Mouse (Mus musculus) C2C12 (cell line): ENCODE results near the gene Hmga2. TPM values are rescaled to one million over a fixed set of nuclear protein-coding genes. Genes with fewer than 3 reads are reported as not detected.

Experiments used
- H3K27me3 ChIP-seq: one replicate; pipeline ENCODE4 v1.6.1; 2011; ENCODE audit not compliant: control insufficient read depth, insufficient read depth, insufficient read length
- H3K36me3 ChIP-seq: one replicate; pipeline ENCODE4 v1.6.1; 2011; ENCODE audit not compliant: control insufficient read depth, insufficient read depth
- H3K4me3 ChIP-seq: one replicate; pipeline ENCODE4 v1.5.1; 2011; ENCODE audit warnings: mild to moderate bottlenecking, control low read depth; ENCODE audit not compliant: poor library complexity, insufficient read depth, severe bottlenecking
- H3K79me2 ChIP-seq: one replicate; pipeline ENCODE4 v1.6.1; 2011; ENCODE audit not compliant: control insufficient read depth, insufficient read depth
- H3K79me3 ChIP-seq: one replicate; pipeline ENCODE4 v1.6.1; 2011; ENCODE audit warnings: low read depth, control low read depth
- H3ac ChIP-seq: one replicate; pipeline ENCODE3; 2011; ENCODE audit warnings: low read depth; ENCODE audit not compliant: control insufficient read depth, insufficient read length
- CEBPB ChIP-seq: IDR thresholded peaks from one replicate; pipeline ENCODE4 v1.6.1; 2011; ENCODE audit warnings: low read depth, mild to moderate bottlenecking, control low read depth, moderate library complexity
- CTCF ChIP-seq: IDR thresholded peaks from one replicate; pipeline ENCODE4 v1.5.1; 2011; ENCODE audit not compliant: control insufficient read depth, insufficient read depth, insufficient read length
- FOSL1 ChIP-seq: IDR thresholded peaks from one replicate; pipeline ENCODE4 v1.8.0; 2011; ENCODE audit warnings: mild to moderate bottlenecking, low read length; ENCODE audit not compliant: poor library complexity, insufficient read depth, severe bottlenecking
- MAX ChIP-seq: IDR thresholded peaks from one replicate; pipeline ENCODE4 v1.6.1; 2011; ENCODE audit warnings: mild to moderate bottlenecking, control low read depth
- MYOD1 ChIP-seq: IDR thresholded peaks from one replicate; pipeline ENCODE4 v1.6.1; 2011; ENCODE audit warnings: low read depth; ENCODE audit not compliant: control insufficient read depth, insufficient read length
- MYOG ChIP-seq: IDR thresholded peaks from one replicate; pipeline ENCODE4 v1.6.1; 2011; ENCODE audit not compliant: control insufficient read depth, insufficient read length; ENCODE audit errors: extremely low read depth
- USF1 ChIP-seq: IDR thresholded peaks from one replicate; pipeline ENCODE4 v1.6.1; 2011; ENCODE audit warnings: low read depth, mild to moderate bottlenecking, control low read depth, moderate library complexity
- polyA plus RNA-seq: library from polyadenylated mRNA; unstranded; fragments of >200 nt; fragmentation: generic; extraction: Trizol; gene quantifications from one replicate; pipeline ENCODE4 v1.2.1, GENCODE M21; 2012; ENCODE audit warnings: missing spikeins

Gene Hmga2
- polyA plus RNA-seq, 1 experiment: 59.9 TPM

DNA sequence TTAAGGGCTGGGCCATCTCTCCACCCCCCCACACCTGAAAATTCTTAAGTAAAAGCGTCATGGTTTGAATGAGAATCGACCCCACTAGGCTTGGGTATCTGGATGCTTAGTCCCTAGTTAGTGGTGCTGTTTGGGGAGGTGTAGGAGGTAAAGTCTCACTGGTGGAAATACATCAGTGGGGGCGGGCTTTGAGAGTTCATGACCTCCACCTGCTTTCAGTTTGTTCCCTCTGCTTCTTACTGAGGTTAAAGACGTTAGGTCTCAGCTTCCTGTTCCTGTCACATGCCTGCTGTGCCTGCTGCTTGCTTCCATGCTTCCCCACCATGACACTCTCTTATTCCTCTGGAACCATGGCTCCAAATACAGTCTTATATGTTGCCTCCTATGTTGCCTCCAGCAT, 12.3 kb upstream of the Hmga2 start:
- Histone ChIP-seq H3K36me3 (no peaks in the 10 kb centered on the region), H3K79me2 (no peaks in the 10 kb centered on the region), H3K4me3 (no peak overlapping the region), H3K27me3 (no peaks in the 10 kb centered on the region), H3K79me3 (no peaks in the 10 kb centered on the region), H3ac (no peak overlapping the region)
- TF ChIP-seq MYOD1: no peak
- no peak for TF ChIP-seq MYOG
- TF ChIP-seq CEBPB: no peak

DNA sequence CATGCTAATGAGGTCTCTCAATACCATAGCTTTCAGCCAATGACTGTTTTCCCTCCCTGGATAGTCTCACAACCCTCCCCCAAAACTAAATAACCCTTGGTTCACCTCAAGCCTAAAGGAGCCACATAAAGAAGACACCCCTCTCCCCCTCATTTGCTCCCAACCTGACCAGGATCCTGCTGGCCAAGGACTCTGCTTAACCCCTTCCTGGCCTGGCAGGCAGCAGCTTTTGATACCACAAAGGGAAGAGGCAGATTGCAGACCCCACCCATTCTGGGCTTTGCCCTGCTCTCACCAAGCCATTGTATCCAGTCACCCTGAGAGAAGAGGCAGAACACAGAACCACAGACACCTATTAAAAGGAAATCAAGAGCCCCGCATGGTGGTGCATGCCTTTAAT, 11.6 kb upstream of the Hmga2 start:
- Histone ChIP-seq H3K4me3 (no peak overlapping the region), H3K79me3 (no peaks in the 10 kb centered on the region), H3K36me3 (no peaks in the 10 kb centered on the region), H3K79me2 (no peaks in the 10 kb centered on the region), H3ac (no peak overlapping the region), H3K27me3 (no peaks in the 10 kb centered on the region)
- TF ChIP-seq FOSL1 (no peak), MYOG (no peak), USF1 (no peak), CEBPB (no peak), CTCF (no peak), MAX (no peak), MYOD1 (no peak)

DNA sequence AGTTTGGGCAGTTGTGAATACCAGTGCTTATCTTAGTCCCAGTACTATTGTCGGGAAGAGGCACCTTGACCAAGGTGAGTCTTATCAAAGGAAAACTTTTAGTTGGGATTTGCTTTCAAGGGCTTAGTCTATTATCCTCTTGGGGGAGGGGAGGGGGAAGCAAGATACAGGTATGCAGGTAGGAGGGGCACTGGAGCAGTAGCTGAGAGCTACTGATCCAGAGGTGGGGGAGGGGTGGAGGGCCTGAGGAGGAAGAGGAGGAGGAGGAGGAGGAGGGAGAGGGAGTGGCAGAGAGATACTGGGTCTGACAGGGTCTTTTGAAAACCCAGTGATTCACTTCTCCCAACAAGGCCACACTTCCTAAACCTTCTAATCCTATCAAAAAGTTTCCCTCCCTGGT, 9.2 kb upstream of the Hmga2 start:
- no peak for TF ChIP-seq MAX
- no peak for TF ChIP-seq FOSL1
- TF ChIP-seq MYOD1: no peak
- TF ChIP-seq CTCF: no peak
- TF ChIP-seq CEBPB: no peak
- TF ChIP-seq MYOG: no peak
- no peak for TF ChIP-seq USF1
- no peaks in the 10 kb centered on the region for H3K79me2 ChIP-seq

DNA sequence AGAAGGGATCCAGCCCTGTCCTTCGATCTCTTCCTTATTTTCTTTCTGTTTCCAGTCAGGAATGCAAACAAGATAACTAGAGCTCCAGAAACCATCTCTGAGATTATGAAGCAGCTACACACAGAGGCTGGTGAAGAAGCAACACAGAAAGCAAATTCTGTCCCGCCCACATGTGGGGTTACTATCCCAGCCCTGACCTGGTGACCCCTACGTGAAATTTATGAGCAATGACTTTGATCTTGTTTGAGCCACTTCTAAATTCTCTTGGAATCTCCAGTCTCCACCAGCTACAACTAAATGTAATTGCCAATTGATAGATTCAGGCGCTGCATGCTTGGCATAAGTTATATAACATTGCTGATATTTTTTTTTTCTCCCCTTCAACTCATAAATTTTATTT, 7.9 kb upstream of the Hmga2 start:
- TF ChIP-seq MYOD1 (no peak), MYOG (no peak), FOSL1 (no peak), MAX (no peak), CTCF (no peak), CEBPB (no peak), USF1 (no peak)
- Histone ChIP-seq H3K79me3 (no peaks in the 10 kb centered on the region), H3K79me2 (no peaks in the 10 kb centered on the region), H3ac (no peak overlapping the region), H3K4me3 (no peak overlapping the region), H3K27me3 (no peaks in the 10 kb centered on the region), H3K36me3 (no peaks in the 10 kb centered on the region)

More for the DNA sequence above, 9.2 kb upstream of the Hmga2 start:
- no peak overlapping the region for H3ac ChIP-seq
- no peak overlapping the region for H3K4me3 ChIP-seq
- no peaks in the 10 kb centered on the region for H3K79me3 ChIP-seq
- H3K36me3 ChIP-seq: no peaks in the 10 kb centered on the region
- H3K27me3 ChIP-seq: no peaks in the 10 kb centered on the region

DNA sequence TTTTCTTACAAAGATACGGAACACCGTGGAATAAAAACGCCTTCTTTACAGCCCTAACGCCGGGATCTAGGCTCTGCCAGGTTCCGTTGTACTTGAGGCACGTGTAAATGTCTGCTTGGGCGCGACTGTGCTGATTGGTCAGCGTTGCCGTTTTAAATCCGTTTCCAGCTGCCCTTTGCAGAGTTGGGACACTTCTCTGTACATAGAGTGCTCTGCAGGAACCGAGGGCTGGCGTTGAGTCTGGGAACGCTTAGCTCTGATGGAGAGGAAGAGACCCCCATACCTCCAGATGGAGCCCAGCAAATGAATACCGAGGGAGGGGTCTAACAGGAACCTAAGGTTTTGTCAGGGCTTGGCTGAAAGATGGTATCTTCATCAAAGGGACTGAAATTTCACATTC, 1.9 kb upstream of the Hmga2 start:
- H3K4me3 ChIP-seq: no peak overlapping the region
- H3K79me2 ChIP-seq: peaks cover 42% of the 10 kb centered on the region
- TF ChIP-seq MYOD1 (no peak), USF1 (peak; percentile 51), MAX (peak; percentile 68), MYOG (no peak)
- H3K36me3 ChIP-seq: peaks cover 12% of the 10 kb centered on the region
- peaks cover 23% of the 10 kb centered on the region for H3K79me3 ChIP-seq
- no peaks in the 10 kb centered on the region for H3K27me3 ChIP-seq
- peak overlapping the region; percentile 2 for H3ac ChIP-seq

DNA sequence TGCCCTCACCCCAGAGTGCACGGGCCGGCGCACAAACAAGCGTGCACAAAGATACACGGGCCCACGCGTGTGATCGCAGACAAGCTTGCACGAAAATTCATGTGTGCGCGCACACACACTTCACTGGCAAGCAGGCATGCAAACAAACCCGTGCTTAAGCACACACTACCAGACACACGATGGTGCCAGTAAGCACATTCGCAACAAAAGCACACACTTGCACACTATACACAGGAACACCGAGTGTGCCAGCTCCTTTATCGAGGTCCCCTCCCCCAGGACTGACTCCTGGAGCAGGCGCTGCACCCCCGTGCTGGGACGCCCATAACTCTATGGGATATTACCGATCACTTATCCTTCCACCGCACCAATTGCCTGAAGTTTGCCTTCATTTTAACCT, 1.2 kb upstream of the Hmga2 start:
- H3K79me2 ChIP-seq: peaks cover 49% of the 10 kb centered on the region
- peaks cover 29% of the 10 kb centered on the region for H3K79me3 ChIP-seq
- no peaks in the 10 kb centered on the region for H3K27me3 ChIP-seq
- H3ac ChIP-seq: peak overlapping the region; percentile 100
- TF ChIP-seq USF1: no peak
- peak; percentile 14 for TF ChIP-seq MAX
- H3K4me3 ChIP-seq: peak overlapping the region; percentile 92
- H3K36me3 ChIP-seq: peaks cover 18% of the 10 kb centered on the region
